Mouse (Mus musculus): ENCODE results near the gene Htr1d. TPM values are rescaled to one million over a fixed set of nuclear protein-coding genes. Genes with fewer than 3 reads are reported as not detected.

Gene Htr1d
- polyA plus RNA-seq, 2 experiments from 2014 or later: not detected

GRCm38 (mm10) chr4:136452792-136453191 lies 29.5 kb downstream of the Htr1d start:
- no peak for ATAC-seq

GRCm38 (mm10) chr4:136454850-136455260 lies 31.5 kb downstream of the Htr1d start:
- peak; percentile 47 for ATAC-seq

- ATAC-seq: no peak
Measured at GRCm38 (mm10) chr4:136456516-136457218, 33.3 kb downstream of the Htr1d start.

GRCm38 (mm10) chr4:136458276-136458675 lies 35.0 kb downstream of the Htr1d start:
- no peak for ATAC-seq

- no peak for ATAC-seq
Measured at GRCm38 (mm10) chr4:136459210-136459609, 35.9 kb downstream of the Htr1d start.

GRCm38 (mm10) chr4:136461206-136461605 lies 37.9 kb downstream of the Htr1d start:
- no peak for ATAC-seq

GRCm38 (mm10) chr4:136461761-136462085 lies 38.4 kb downstream of the Htr1d start:
- ATAC-seq: no peak

- peak; percentile 81 for ATAC-seq
Measured at GRCm38 (mm10) chr4:136462086-136462838, 38.9 kb downstream of the Htr1d start, which contains the start of gene 6030445D17Rik. 6030445D17Rik (plus strand) TSS chr4:136462250.

GRCm38 (mm10) chr4:136462839-136463178 lies 39.5 kb downstream of the Htr1d start:
- ATAC-seq: peak; percentile 79

- no peak for ATAC-seq
Measured at GRCm38 (mm10) chr4:136463436-136463835, 40.1 kb downstream of the Htr1d start.

GRCm38 (mm10) chr4:136466226-136466625 lies 42.9 kb downstream of the Htr1d start:
- ATAC-seq: no peak

- ATAC-seq: no peak
Measured at GRCm38 (mm10) chr4:136468553-136469327, 45.4 kb downstream of the Htr1d start.

GRCm38 (mm10) chr4:136469371-136469903 lies 46.1 kb downstream of the Htr1d start, which contains the start of gene Luzp1:
Luzp1 (plus strand) TSS chr4:136469761.
- ATAC-seq: peak; percentile 93

- ATAC-seq: peak; percentile 11
Measured at GRCm38 (mm10) chr4:136469941-136470346, 46.6 kb downstream of the Htr1d start.

GRCm38 (mm10) chr4:136470347-136471071 lies 47.2 kb downstream of the Htr1d start:
- ATAC-seq: no peak

- no peak for ATAC-seq
Measured at GRCm38 (mm10) chr4:136476692-136477091, 53.4 kb downstream of the Htr1d start.

GRCm38 (mm10) chr4:136486549-136486948 lies 63.2 kb downstream of the Htr1d start:
- ATAC-seq: no peak

Other genes with a start within 250 kb of the Htr1d start
- not detected for gene Asap3, start 217.2 kb upstream of the Htr1d start, polyA plus RNA-seq (2017; shearing (Covaris generic))
- gene Tcea3, start 175.8 kb upstream of the Htr1d start, polyA plus RNA-seq (2017; shearing (Covaris generic)): 1 to 10 TPM in 1 of 2 experiments, not detected in 1; 1.2 TPM
- 10 to 100 TPM in 1 of 2 experiments, 1 to 10 TPM in 1; 9.7 to 12.3 TPM for gene Zfp46, start 138.8 kb upstream of the Htr1d start, polyA plus RNA-seq (2017; shearing (Covaris generic))
- gene Hnrnpr, start 112.6 kb upstream of the Htr1d start, polyA plus RNA-seq (2017; shearing (Covaris generic)): 100 to 1,000 TPM in 1 of 2 experiments, 10 to 100 TPM in 1; 78.7 to 103 TPM
- not detected for gene 6030445D17Rik, start 38.7 kb downstream of the Htr1d start, polyA plus RNA-seq (2017; shearing (Covaris generic))
- 1 to 10 TPM; 5.8 to 7.2 TPM for gene Luzp1, start 46.2 kb downstream of the Htr1d start, polyA plus RNA-seq (2017; shearing (Covaris generic))
- gene Kdm1a, start 179.2 kb downstream of the Htr1d start, polyA plus RNA-seq (2017; shearing (Covaris generic)): 10 to 100 TPM; 21.0 to 25.9 TPM
- gene Tex46, start 186.9 kb downstream of the Htr1d start, polyA plus RNA-seq (2017; shearing (Covaris generic)): not detected
- gene Lactbl1, start 199.1 kb downstream of the Htr1d start, polyA plus RNA-seq (2017; shearing (Covaris generic)): under 1 TPM in 1 of 2 experiments, not detected in 1; 0.17 TPM